Mouse (Mus musculus) limb, embryonic 14.5 days (tissue): Measurements from ENCODE around the gene A430078G23Rik. TPM values are rescaled to one million over a fixed set of nuclear protein-coding genes. Genes with fewer than 3 reads are reported as not detected.
"Not testable (repeated sequence)": the region's sequence is repeated elsewhere in the genome, so short reads cannot be mapped to it uniquely, and the experiment has no call there.

Source experiments
- ATAC-seq: fragments of 200-750 bp; cut with Nextera tagmentation; 2 replicates; pipeline ENCODE4 v1.8.0; 2017; ENCODE audit warnings: low read depth, moderate number of reproducible peaks, moderate TSS enrichment; ENCODE audit not compliant: low FRiP score
- DNase-seq: peaks from one replicate; pipeline ENCODE4 v3.0.0-alpha.2; 2015; ENCODE audit warnings: low spot score
- H3K27ac ChIP-seq: fragments of 300-500 bp; sonication (generic); replicated peaks from 2 replicates; pipeline ENCODE4 v1.5.1; 2014; ENCODE audit warnings: low read depth, mild to moderate bottlenecking, low read length, moderate library complexity, mixed read lengths
- H3K27me3 ChIP-seq: fragments of 300-500 bp; sonication (generic); 2 replicates; pipeline ENCODE4 v1.6.1; 2014; ENCODE audit warnings: low read length, mixed read lengths; ENCODE audit not compliant: control insufficient read depth, insufficient read depth
- H3K36me3 ChIP-seq: fragments of 300-500 bp; sonication (generic); 2 replicates; pipeline ENCODE4 v1.6.1; 2014; ENCODE audit warnings: mild to moderate bottlenecking, low read length, moderate library complexity, mixed read lengths; ENCODE audit not compliant: control insufficient read depth, insufficient read depth
- H3K4me1 ChIP-seq: fragments of 300-500 bp; sonication (generic); 2 replicates; pipeline ENCODE4 v1.6.1; 2014; ENCODE audit warnings: antibody characterized with exemption, low read length, mixed read lengths; ENCODE audit not compliant: control insufficient read depth, insufficient read depth
- H3K4me2 ChIP-seq: fragments of 300-500 bp; sonication (generic); replicated peaks from 2 replicates; pipeline ENCODE4 v1.6.1; 2014; ENCODE audit warnings: low read depth, mild to moderate bottlenecking, low read length, moderate library complexity; ENCODE audit not compliant: severe bottlenecking
- H3K4me3 ChIP-seq: fragments of 300-500 bp; sonication (generic); replicated peaks from 2 replicates; pipeline ENCODE4 v1.5.1; 2014; ENCODE audit warnings: low read length
- H3K9ac ChIP-seq: fragments of 300-500 bp; sonication (generic); 2 replicates; pipeline ENCODE4 v1.6.1; 2014; ENCODE audit warnings: mild to moderate bottlenecking, low read depth, low read length, moderate library complexity; ENCODE audit not compliant: severe bottlenecking
- H3K9me3 ChIP-seq: fragments of 300-500 bp; sonication (generic); 2 replicates; pipeline ENCODE4 v1.6.1; 2016; ENCODE audit warnings: low read length; ENCODE audit not compliant: control insufficient read depth
- POLR2A ChIP-seq: fragments of 200-500 bp; IDR thresholded peaks from 2 replicates; pipeline ENCODE4 v1.8.0; 2012; ENCODE audit warnings: inconsistent platforms, mild to moderate bottlenecking, moderate library complexity, borderline replicate concordance; ENCODE audit not compliant: insufficient read depth, insufficient read length; ENCODE audit errors: extremely low read depth
- WGBS: fragments of 180-500 bp; shearing (Covaris S2); extraction: QIAGEN DNeasy Blood & Tissue Kit; methylation state at CpG from one replicate; pipeline ENCODE4 v1.1.7; 2014; 5-methylcytosine and 5-hydroxymethylcytosine counted together
- polyA plus RNA-seq, 2 experiments: library from polyadenylated mRNA; depleted of rRNA in 1 of 2; stranded (reverse) in 1 of 2; unstranded in 1 of 2; fragments of >200 nt; fragmentation: Nextera tagmentation in 1 of 2; extraction: Ambion mirVana in 1 of 2; gene quantifications; 2 replicates each; pipeline versions ENCODE4 v1.2.1 to v1.2.3; 2012 to 2014

The A430078G23Rik gene
- polyA plus RNA-seq, 2 experiments = 0.18 to 0.22 TPM

DNA sequence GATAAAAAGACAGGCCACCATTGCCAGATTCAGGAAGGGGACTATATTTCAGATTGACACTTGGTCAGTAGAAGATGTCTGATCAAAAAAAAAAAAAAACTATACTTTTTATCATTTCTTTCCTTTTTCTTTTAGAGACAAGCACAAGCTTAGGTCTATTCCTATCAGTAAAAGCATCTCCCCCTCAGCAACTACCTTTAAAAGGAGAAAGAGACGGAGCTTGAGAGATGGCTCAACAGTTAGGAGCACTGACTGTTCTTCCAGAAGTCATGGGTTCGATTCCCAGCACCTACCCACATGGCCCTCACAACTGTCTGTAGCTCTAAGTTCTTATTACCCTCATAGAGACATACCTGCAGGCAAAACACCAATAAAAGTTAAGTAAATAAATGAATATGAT is 38.9 kb upstream of the A430078G23Rik start:
- no peak overlapping the region for H3K4me2 ChIP-seq
- 87% methylated on average over 2 of the region's 2 CpGs for WGBS
- H3K4me3 ChIP-seq = no peak overlapping the region
- no peak overlapping the region for H3K27ac ChIP-seq
- H3K36me3 ChIP-seq = no peaks in the 10 kb centered on the region
- H3K4me1 ChIP-seq = no peaks in the 10 kb centered on the region
- no peak for TF ChIP-seq POLR2A
- ATAC-seq (no peak), DNase-seq (no peak)
- H3K9me3 ChIP-seq = no peaks in the 10 kb centered on the region
- no peak overlapping the region for H3K9ac ChIP-seq
- H3K27me3 ChIP-seq = no peaks in the 10 kb centered on the region

DNA sequence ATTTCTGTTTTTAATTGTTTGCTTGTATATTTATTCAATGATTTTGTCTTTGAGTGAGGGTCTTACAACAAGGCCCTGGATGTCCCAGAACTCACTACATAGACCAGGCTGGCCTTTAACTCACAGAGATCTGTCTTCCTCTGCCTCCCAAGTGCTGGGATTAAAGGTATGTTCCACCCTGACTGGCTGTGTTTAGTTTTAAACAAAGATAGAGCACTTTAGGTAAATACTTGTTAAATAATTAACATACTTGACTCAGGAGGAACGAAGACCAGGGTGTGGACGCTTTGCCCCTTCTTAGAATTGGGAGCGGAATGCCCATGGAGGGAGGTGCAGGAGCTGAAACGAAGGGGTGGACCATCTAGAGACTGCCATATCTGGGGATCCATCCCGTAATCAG is 36.6 kb upstream of the A430078G23Rik start:
- no peak overlapping the region for H3K4me3 ChIP-seq
- TF ChIP-seq POLR2A = no peak
- no peaks in the 10 kb centered on the region for H3K27me3 ChIP-seq
- H3K36me3 ChIP-seq = no peaks in the 10 kb centered on the region
- H3K9me3 ChIP-seq = no peaks in the 10 kb centered on the region
- no peak for ATAC-seq
- H3K4me1 ChIP-seq = no peaks in the 10 kb centered on the region
- no peak for DNase-seq
- H3K27ac ChIP-seq = no peak overlapping the region
- H3K4me2 ChIP-seq = no peak overlapping the region
- WGBS = 85% methylated on average over 5 of the region's 5 CpGs
- H3K9ac ChIP-seq = no peak overlapping the region

DNA sequence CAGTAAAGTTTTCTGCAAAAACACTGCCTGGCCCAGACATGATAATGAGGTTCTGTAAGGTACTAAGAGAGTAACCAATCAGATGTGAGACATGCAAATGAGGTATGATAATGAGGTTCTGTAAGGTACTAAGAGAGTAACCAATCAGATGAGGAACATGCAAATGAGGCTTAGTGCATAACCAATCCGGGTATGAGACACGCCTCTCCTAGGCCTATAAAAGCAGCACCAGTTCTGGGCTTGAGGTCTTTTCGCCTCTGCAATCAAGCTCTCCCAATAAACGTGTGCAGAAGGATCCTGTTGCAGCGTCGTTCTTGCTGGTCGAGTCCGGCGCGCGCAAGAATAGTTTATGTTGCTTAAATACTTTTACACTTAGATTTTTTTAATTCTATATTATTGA is 33.9 kb upstream of the A430078G23Rik start:
- DNase-seq, H3K9me3 ChIP-seq, ATAC-seq, H3K4me3 ChIP-seq, H3K4me1 ChIP-seq, H3K27ac ChIP-seq, H3K4me2 ChIP-seq, H3K36me3 ChIP-seq, H3K27me3 ChIP-seq, H3K9ac ChIP-seq: not testable (repeated sequence)
- WGBS = 93% methylated on average over 7 of the region's 11 CpGs

DNA sequence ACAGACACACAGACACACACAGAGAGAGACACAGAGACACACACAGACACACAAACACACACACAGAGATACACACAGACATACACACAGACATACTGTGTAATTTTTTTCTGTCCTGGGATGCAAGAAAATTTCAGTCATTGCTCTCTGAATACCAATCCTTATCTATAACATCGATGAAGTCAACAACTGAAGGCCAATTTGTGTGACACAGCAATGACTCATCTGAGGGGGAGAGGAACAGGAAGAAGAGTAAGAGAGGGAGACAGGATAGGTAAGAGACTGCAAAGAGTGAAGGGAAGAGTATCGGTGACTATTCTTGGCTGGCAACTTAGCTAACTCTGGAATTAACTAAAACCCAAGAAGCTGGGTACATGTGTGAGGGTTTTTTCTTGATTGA is 29.0 kb upstream of the A430078G23Rik start:
- DNase-seq (no peak), ATAC-seq (no peak)
- Histone ChIP-seq H3K4me3 (no peak overlapping the region), H3K27me3 (no peaks in the 10 kb centered on the region), H3K4me2 (no peak overlapping the region), H3K9me3 (no peaks in the 10 kb centered on the region), H3K27ac (no peak overlapping the region), H3K9ac (no peak overlapping the region), H3K4me1 (no peaks in the 10 kb centered on the region), H3K36me3 (no peaks in the 10 kb centered on the region)
- no peak for TF ChIP-seq POLR2A
- WGBS = 88% methylated on average over 2 of the region's 2 CpGs

DNA sequence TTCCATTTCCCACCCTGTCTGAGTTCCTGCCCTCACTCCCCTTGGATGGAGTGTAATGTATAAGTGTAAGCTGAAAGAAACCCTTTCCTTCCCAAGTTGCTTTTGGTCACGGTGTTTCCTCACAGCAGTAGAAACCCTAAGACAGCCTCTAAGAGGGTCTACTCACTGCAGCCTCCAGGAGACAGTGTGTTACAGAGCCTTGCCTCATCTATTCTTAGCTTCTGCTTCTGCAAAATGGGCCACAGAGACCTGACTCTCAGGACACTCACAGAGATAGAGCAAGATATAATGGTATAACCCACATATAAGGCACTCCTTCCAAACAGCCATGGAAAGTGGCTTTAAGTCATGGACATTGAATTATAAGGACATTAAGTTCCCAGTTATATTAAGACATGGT is 26.2 kb upstream of the A430078G23Rik start:
- H3K9ac ChIP-seq = no peak overlapping the region
- no peak overlapping the region for H3K4me3 ChIP-seq
- no peaks in the 10 kb centered on the region for H3K9me3 ChIP-seq
- TF ChIP-seq POLR2A = no peak
- H3K27ac ChIP-seq = no peak overlapping the region
- ATAC-seq (no peak), DNase-seq (no peak)
- no peaks in the 10 kb centered on the region for H3K4me1 ChIP-seq
- no peaks in the 10 kb centered on the region for H3K36me3 ChIP-seq
- 78% methylated on average over 1 of the region's 1 CpGs for WGBS
- H3K27me3 ChIP-seq = no peaks in the 10 kb centered on the region
- no peak overlapping the region for H3K4me2 ChIP-seq

DNA sequence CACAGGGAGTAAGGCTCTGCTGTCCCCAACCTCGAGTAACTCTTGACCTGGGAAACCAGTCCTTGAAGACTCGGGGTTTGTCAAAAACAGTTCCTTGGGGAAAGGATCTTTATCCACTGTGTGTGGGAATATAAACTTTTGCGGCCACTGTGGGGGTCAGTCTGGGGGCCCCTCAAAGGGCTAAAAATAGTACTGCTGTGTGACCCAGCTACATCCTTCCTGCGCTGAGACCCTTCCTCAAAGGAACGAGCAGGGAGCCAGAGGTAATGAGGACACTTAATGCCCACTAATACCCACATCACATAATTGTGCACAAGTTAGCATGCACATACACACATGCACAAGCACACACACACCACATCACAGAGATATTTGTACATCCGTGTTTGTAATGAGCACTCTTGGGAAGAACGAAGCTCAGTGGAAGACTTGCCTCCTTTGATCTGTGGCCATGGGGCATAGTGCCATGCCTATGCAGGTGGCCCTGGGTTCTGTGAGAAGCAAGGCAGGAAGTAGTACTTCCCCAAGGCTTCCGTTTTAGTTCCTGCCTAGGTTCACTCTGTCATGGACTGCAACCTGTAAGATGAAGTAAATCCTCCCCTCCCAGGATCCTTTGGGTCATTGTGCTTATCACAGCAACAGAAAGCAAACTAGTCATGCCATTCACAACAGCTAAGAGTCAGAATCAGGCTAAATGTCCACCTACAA is 25.5 kb upstream of the A430078G23Rik start:
- Histone ChIP-seq H3K27ac (no peak overlapping the region), H3K9ac (no peak overlapping the region), H3K27me3 (no peaks in the 10 kb centered on the region), H3K4me2 (no peak overlapping the region), H3K9me3 (no peaks in the 10 kb centered on the region), H3K36me3 (no peaks in the 10 kb centered on the region), H3K4me1 (no peaks in the 10 kb centered on the region), H3K4me3 (no peak overlapping the region)
- ATAC-seq (no peak), DNase-seq (no peak)
- no peak for TF ChIP-seq POLR2A
- 62% methylated on average over 8 of the region's 8 CpGs for WGBS
